Mouse (Mus musculus): ENCODE data around the gene Mafk.
"Not testable (repeated sequence)": the region's sequence is repeated elsewhere in the genome, so short reads cannot be mapped to it uniquely, and the experiment has no call there.

The Mafk gene

DNA sequence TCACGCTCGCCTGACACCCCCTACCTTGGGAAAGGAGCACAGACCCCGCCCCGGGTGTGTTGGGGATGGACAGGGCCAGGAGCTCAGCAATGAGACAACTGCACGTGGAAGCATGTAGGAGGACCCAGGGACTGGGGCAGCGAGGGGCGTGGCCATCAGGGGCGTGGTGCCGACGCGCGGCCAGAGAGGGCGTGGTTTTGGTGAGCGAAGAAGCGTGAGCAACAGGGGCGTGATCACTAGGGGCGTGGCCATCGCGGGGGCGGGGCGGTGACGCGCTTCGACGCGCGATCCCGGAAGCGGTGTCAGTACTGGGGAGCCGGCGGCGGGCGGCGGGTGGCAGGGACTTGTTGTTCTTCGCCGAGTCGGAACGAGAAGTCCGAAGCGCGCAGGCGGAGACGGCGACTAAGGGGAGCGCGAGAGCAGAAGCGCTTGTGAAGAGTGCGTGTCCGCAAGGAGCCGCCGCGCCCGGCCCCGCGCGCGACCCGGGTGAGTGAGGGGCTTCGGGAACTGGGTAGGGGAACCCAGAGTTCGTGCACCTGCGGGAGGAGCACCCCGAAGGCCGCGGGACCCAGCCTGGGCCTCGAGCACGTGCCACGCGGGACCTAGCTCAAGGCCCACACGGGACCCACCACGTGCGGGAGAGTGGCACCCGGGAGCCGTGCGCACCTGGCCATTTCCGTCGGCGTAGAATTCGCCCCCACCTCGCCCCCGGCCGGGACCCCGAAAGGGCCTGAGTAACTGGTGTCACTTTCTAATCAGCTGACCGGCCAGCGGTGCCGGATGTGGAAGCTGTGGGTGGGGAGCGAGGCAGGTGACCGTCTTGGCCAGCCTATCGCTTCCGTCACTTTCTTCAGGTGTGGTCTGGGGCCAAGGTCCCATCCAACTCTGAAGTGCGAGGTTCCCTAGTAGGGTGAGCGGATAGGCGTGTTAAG is at the start of gene Mafk:
TSS of gene Mafk (plus strand) at position 287 of the 932 bp plus-strand sequence.
- peak; percentile 91 to 92 for DNase-seq (ENCODE audit: low spot score in 2 of 2)

DNA sequence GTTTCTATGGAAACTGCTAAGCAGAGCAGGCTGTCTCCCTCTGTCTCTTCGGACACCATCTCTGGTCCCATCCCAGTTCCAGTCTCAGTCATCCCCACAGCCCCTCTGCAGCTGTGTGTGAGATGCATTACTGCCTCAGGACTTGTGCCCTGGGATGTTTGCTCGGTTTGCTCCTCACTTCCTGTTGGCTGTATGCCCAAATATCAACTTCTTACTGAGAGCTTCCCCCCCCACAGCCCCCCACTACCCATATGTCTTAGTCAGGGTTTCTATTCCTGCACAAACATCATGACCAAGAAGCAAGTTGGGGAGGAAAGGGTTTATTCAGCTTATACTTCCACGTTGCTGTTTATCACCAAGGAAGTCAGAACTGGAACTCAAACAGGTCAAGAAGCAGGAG is 48.7 kb upstream of the Mafk start:
- DNase-seq (ENCODE audit: low spot score in 2 of 2): not testable (repeated sequence)

DNA sequence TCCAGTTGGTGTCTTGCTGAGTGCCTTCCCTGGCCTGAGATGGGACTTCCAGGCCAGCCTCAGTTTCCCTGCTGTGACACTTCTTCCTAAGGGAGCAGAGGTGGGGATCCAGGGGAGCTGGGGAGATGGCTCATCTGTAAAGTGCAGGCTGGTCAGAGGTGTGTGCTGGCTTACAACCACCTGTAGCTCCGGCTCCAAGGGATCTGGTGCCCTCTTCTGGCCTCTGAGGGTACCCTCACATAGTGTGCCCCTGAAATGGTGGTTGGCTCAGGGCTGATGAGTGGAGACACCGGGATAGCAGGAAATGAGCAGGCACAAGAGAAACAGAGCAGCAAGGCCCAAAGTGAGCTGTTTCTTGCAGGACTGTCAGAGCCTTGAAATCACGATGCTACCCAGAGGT is 45.5 kb upstream of the Mafk start:
- DNase-seq (ENCODE audit: low spot score in 2 of 2): peak in 1 of 2 experiments; percentile 36

DNA sequence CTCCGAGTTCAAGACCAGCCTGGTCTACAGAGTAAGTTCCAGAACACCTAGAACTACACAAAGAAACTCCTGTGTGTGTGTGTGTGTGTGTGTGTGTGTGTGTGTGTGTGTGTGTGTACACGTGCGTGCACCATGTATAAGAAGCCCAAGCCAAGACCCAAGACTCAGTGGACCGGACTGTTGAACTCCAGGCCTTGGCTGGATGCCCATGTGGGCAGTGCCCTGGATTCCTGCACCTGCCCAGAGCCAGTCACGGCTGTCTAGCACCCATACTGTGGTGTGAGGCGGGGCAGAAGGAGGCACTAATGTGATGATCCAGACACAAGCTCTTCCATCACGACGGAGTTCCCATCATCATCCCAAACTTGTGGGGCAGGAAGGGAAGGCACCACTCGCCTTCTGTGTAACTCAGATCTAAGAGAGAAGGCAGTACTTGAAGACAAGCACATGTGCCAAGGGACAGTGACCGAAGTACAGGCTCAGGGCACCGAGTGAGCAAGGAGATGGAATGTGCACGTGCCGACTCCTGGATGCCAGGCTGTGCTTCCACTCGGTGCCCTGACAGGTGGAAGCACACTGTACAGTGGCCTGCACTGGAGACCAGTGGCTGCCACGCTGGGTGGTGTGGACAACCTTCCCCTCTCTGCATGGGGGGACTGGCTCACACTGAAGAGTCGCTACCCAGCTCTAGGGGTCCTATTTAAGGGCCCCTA is 41.7 kb upstream of the Mafk start:
- no peak for DNase-seq (ENCODE audit: low spot score in 2 of 2)

DNA sequence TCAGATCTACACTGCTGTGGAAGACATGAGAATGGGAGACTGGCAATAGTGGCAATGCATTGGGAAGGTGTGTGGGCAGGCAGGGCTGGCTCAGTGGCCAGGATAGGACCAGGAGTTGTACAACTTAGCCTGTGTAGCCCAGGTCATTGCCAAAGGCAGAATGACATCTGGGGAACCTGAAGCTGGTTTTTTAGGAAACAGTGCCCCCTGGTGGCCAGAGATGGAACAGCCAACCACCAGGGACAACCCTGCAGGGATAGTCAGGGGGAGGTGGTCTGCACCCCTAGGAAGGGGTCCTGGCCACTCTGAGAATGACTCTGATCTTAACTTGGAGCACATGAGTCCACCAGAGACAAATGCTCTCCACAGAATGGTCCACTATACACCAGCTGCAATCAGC is 40.8 kb upstream of the Mafk start:
- peak; percentile 67 to 73 for DNase-seq (ENCODE audit: low spot score in 2 of 2)

DNA sequence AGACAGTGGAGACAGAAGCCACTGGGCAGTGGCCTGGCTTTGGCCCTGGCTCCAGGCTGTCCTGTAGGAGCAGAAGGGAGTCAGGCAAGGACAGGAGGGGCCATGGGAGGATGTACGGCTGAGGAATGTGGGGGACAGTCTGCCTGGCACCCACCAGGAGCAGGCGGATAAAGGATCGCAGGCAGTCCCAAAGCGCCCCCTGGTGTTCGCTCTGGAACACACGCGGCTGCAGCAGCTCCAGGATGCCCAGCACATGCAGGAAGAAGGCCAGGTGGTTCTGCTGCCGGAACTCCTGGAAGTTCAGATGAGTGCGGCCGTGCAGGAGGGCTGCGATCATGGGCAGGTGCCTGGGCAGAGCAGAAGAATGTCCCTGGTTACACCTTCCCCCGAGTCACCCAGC is 36.6 kb upstream of the Mafk start:
- peak; percentile 56 to 64 for DNase-seq (ENCODE audit: low spot score in 2 of 2)

DNA sequence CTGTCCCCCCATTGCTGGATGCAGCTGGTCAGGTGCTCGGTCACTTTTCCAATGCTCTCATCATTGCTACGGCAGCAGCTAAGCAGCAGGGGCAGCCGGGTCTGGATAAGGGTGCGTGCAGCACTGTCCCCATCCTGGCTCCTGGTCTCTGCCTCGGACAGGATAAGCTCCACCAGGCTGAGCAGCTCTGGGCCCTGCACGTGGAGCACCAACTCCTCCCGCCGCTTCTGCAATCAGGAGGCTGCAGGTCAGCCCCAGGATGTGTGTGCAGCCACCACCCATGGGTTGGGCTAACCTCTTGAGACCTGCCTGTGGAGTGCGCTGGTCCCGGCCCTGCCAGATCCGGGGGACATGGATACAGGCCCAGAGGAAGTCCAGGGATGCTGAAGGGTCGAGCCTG is 35.2 kb upstream of the Mafk start:
- no peak for DNase-seq (ENCODE audit: low spot score in 2 of 2)

DNA sequence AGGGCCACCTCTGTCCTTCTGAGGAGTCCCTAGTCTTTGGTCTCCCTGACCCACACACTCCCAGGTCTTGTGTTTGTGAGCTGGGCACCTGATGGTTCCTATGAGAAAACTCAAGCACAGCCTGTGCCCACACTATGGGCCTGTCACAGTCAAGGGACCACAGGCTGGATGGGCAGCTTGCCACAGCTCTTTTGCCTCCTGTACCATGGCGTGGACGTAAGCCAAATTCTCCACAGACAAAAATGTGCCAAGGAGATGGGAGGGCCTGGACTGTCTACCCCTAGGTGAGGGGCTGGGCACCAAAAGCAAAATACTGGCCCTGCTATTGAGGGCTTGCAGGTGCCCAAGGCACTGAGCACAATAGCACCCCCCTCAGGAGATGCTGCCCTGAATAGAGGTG is 34.7 kb upstream of the Mafk start:
- no peak for DNase-seq (ENCODE audit: low spot score in 2 of 2)

DNA sequence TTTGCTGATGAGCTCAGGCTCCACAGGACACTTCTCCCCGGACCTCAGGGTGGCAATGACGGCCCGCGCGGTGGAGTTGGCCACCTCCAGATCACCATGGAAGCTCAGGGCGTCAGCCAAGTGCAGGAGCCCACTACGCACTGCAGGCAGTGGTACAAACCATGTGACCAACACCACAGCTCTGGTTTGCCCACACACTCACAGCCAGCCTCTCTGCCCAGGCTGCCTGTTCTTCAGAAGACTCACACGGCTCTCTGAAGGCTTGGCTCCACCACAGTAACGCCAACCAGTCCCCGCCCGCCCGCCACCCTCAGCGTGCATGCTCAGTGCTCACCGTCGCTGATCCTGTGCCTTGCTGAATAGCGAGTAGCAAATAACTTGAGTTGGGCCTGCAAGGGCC is 33.2 kb upstream of the Mafk start:
- DNase-seq (ENCODE audit: low spot score in 2 of 2): peak; percentile 73 to 77

DNA sequence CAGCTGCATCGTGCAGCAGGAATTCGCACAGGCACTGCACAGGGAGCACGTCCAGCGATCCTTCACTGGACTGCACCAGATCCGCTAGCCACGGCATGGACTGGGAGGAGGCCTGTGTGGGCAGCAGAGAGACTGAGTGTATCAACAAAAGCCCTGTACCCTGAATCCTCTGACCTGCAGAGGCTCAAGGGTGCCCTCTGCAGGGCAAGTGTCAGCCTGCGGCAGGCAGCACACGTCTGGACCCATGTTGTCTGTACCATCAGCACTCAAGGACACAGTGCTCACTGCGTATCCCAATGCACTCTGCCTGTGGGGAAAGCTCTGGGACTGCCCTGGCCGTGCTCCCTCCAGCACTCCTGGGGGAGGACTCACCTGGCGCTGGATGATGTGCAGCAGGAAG is 27.0 kb upstream of the Mafk start:
- DNase-seq (ENCODE audit: low spot score in 2 of 2): no peak

DNA sequence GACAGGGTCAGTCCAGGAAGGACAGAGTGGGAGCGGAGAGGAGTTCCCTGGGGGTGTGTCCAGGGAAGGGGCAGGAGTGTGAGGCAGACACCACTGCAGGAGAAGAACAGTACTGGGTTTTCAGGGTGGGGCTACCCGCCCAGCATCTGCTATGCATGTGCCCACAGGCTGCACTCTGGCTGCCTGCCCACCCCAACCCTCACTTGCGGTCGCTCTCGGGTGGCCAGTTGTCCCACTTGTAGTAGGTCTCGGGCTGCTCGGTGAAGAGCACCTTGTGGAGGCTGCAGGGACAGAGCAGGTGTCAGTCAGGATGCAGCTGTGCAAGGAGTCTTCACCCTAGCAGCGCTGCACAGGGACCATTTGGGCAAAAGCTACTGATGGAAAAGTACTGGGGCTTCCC is 23.1 kb upstream of the Mafk start:
- no peak for DNase-seq (ENCODE audit: low spot score in 2 of 2)

DNA sequence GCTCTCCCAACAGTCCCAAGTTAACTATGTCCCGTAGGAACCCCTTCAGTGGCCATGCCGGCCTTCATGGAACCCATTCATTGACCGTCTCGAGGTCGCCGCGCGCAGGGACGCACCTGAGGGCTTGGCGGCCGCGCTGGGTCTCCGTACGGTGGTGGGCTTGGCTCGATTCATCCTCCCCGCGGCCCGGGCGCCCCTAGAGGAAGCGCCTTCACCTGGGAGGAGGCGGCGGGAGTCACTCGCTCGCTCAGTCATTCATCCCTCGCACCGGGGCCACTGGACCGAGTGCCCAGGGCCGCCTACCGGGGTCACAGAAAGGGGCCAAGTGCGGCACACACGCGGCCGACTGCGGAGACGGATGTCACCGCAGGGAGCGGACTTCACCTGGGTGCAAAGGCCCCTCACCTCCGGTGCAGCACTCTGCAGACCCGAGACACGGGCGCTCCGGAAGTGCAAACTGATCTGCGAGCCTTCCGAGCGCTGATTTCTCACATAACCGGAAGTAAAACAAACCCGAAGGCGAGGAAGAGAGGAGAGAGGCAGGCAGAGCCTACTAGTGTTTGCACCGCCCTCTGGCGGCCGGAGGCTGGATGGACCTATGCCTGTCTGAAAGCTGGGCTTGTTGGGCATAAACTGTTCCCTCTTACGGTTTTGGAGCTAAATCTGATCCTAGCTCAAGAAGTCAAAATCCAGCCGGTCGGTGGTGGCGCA is 15.9 kb upstream of the Mafk start, which contains the start of gene Ints1:
TSS of gene Ints1 (minus strand) at position 459 of the 711 bp plus-strand sequence.
- DNase-seq (ENCODE audit: low spot score in 2 of 2): peak; percentile 98 to 99

DNA sequence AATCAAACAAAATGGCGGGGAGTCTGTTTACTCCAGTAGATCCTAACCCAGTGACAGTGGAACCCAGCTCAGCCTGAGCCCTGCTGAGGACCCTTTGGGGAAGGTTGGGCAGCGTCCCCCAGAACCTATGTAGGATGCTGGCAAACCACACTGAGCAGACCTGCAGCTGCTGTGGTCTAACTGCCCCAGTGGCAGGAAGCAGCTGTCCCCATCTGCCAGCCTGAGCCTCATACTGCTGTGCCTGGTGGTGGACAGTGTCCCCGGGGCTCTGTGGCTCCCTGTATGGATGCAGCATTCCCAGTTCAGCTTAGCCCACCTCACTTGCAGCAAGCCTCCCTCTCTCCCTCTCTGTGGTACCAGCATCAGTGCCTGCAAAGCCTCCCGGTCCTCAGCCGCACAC is 14.3 kb upstream of the Mafk start:
- DNase-seq (ENCODE audit: low spot score in 2 of 2): no peak

DNA sequence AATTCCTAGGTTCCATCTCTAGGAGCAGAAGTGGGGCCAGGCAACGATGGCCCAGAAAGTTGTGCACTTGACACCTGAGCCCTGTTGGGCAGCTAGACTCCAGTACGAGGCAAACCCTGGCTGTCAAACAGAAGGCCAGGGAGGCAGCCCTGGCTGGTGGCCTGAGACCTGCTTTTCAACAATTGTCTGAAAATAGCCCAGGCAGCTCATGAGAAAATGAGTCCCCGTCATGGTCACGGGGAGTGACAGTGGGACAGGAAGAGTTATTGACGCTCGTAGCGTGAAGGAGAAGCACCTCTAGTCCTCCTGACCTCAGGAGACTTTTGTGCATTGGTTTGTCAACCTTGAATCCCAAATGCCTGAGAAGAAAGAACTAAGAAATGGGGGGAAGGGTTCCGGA is 9.9 kb upstream of the Mafk start:
- no peak for DNase-seq (ENCODE audit: low spot score in 2 of 2)

DNA sequence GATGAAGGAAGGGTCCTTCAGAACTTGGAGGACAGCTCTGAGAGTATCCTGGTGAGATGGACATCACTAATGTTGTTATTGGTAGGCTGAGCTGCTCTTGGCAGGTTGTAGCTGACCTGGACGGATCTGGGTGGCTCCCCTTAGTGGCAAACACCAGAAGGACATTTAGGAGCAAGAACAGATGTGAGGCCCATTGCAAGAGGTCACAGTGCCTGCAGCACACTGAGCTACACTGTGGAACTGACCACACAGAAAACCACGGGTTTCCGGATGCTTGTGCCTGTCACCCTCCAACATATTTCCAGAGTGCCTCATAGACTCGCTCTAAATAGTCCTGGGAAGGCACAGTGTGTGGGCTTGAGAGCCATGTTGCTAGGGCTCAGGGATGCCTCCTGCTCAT is 1.8 kb upstream of the Mafk start:
- no peak for DNase-seq (ENCODE audit: low spot score in 2 of 2)

DNA sequence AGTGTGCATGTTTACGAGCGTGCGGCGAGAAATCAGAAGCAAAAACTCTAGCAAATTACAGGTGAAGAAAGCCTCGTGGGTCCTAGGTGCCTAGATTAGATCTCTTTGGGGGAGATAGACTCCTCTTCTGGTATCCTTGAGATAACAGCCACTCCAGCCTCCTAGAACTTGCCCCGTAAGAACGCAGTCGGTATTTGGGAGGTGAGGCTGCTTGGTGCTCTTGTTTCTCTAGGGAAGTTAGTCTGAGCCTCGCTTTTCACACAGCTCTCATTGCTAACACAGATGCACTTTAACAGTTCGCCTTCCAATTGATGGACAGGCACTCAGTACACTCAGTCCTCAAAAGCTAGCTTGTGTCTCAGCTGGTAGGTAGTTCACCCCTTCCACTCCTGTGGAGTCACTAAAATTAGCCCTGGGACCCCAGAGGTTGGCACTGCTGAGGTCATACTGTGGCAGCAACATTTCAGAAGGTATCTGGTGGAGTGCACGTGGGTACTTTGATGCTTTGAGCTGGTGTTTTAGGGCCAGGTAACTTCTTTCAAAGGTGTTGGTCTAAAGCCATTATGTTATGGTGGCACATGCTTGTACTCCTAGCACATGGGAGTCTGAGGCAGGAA is 954 bp downstream of the Mafk start:
- no peak for DNase-seq (ENCODE audit: low spot score in 2 of 2)

DNA sequence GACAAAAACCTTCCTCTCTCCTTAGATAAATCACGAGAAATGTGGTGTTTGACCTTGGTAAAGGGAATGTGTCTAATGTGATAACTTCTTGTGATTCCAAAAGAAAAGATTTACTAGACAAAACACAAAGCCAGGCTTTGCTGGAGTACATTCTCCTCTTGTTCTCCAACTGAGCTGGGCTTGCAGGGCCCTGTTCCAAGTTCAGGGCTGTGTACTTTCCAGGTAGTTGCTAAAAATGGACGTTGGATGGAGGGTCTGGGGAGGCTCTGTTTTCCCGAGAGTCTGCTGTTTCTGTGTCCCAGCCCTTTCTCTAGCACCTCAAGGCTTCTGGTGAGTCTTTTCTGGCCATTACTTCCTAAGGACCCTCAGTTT is 1.6 kb downstream of the Mafk start:
- DNase-seq (ENCODE audit: low spot score in 2 of 2): no peak

DNA sequence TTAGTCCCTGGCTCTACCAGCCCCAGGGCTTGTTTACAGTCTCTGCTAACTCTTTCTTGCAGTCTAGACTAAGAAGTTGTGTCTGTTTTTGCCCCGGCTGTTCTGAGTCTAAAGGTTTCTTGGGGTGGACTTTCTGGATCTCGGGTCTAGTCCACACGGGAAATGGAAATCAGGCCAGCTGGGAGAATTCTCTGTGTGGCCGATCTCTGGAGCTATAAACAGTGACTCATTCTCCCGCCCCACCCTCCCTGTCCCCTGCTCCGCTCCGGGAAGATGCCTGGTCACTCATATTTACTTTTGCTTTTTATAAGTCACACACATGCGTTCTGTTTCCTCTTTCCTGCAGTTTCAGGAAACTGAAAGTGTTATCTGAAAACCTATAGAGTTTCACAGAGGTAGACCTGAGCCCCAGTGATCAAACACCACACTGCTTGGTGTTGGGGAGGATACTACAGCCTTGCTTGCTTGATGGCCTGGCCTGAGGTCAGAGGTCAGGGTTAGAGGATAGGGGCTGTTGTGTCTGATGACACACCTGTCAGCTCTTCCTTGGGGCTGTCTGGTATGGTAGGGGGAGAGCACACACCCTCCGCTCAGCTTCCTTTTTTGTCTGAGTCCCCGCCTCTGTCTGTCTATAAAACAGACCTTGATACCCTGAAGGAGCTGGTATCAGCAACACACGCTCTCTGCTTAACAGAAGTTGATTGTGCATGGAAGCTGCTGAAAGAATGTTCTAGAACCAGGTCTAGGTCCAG is 2.2 kb downstream of the Mafk start:
- DNase-seq (ENCODE audit: low spot score in 2 of 2): no peak

DNA sequence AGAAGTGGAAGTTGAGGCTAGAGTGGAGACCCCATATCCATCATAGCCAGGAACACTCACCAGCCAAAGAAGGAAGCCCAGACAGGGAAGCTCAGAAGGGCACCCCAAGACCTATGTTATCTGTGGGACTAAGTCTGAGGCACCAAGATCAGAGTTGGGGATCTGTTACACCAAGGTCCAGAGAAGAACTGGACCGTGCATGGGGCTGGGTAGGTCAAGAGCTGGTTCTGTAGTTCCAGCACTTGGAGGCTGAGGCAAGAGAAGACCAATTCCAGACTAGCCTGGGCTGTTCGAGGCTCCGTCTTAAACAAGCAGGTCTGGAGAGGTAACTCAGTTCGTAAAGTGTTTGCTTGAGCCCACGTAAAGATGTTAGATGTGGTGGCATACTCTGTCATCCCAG is 2.8 kb downstream of the Mafk start:
- DNase-seq (ENCODE audit: low spot score in 2 of 2): no peak

DNA sequence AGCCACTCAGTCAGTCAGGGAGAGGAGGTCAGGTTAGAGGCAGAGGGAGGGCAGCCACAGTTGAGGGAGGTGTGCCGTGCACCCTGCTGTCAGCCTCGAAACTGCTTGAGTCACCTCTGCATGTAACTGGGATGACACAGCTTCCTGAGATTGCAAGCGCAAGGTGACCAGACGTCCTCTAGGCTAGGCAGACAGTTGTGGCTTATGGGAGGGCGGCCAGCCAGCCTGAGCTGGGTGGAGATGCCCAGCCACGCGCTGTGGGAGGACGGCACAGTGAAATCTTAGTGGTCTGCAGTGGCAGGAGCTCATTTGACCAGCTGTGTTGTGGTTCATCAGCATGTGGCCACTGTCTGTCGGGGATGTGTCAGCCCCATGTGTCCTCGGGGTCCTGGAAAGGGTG is 3.6 kb downstream of the Mafk start:
- no peak for DNase-seq (ENCODE audit: low spot score in 2 of 2)

DNA sequence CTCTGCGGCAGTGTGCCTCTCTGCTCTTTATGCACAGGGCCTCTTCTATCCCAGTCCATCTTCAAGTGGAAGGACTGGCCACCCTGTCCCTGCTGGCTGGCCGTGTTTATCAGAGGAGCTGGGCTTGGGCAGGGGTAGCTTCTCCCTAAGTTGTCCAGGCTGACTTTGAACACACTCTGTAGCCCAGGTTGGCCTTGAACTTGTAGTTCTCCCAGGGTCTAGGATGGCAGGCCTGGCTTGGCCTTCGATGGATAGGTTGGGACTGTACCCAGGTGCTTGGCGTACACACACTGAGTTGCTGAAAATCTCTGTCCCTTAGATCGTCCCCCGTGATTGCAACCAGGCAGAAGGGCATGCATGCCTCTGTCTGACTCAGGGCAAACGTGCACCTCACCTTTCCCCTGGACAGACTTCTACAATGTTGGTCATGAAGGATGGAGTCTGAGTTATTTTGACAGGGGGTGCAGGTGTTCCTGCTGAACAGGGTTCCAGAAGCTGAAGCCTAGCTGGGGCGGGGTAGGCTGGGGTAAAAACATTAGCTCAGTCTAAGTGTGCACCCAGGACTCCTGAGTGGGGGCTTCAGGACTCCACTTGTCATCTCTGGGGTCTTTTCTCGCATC is 4.8 kb downstream of the Mafk start:
- no peak for DNase-seq (ENCODE audit: low spot score in 2 of 2)

All from right cerebral cortex, adult 2 months (tissue).